Mouse (Mus musculus): ENCODE measurements at regions not wholly inside any gene's neighbourhood (a gene's known extent, or its start where the extent isn't known, plus 50 kb on each side); places are given as distances from the start of the nearest gene placed in this dataset.
A peak's percentile ranks its signal among the peaks of the same experiment; 100 is the strongest.
"Not testable (repeated sequence)": the region's sequence is repeated elsewhere in the genome, so short reads cannot be mapped to it uniquely, and the experiment has no call there.

- Histone ChIP-seq H3K36me3 (no peaks in the 10 kb centered on the region), H3K27me3 (no peaks in the 10 kb centered on the region), H3K9me3 (no peaks in the 10 kb centered on the region), H3K4me2 (replicated peaks) (no peak overlapping the region), H3K4me1 (peaks cover 13% of the 10 kb centered on the region; the same call in 1 of the 2 replicates), H3K27ac (no peak overlapping the region), H3K9ac (no peak overlapping the region), H3K4me3 (no peak overlapping the region)
- ATAC-seq (ENCODE audit: insufficient number of reproducible peaks, insufficient read depth, low FRiP score, low TSS enrichment) = no peak
- WGBS = 71% methylated on average over 5 of the region's 5 CpGs
Measured at GRCm38 (mm10) chr3:65608385-65608784, 57.6 kb upstream of the Lekr1 start.

GRCm38 (mm10) chr3:65611712-65612111 lies 54.3 kb upstream of the Lekr1 start:
- ATAC-seq (ENCODE audit: insufficient number of reproducible peaks, insufficient read depth, low FRiP score, low TSS enrichment) = no peak
- WGBS = 67% methylated on average over 3 of the region's 3 CpGs
- H3K9me3 ChIP-seq = no peaks in the 10 kb centered on the region
- no peak overlapping the region for H3K9ac ChIP-seq
- H3K4me3 ChIP-seq = no peak overlapping the region
- H3K27me3 ChIP-seq = no peaks in the 10 kb centered on the region
- H3K27ac ChIP-seq = no peak overlapping the region
- H3K4me2 ChIP-seq (replicated peaks) = no peak overlapping the region
- peaks cover 13% of the 10 kb centered on the region; the same call in 1 of the 2 replicates for H3K4me1 ChIP-seq
- H3K36me3 ChIP-seq = no peaks in the 10 kb centered on the region

DNA sequence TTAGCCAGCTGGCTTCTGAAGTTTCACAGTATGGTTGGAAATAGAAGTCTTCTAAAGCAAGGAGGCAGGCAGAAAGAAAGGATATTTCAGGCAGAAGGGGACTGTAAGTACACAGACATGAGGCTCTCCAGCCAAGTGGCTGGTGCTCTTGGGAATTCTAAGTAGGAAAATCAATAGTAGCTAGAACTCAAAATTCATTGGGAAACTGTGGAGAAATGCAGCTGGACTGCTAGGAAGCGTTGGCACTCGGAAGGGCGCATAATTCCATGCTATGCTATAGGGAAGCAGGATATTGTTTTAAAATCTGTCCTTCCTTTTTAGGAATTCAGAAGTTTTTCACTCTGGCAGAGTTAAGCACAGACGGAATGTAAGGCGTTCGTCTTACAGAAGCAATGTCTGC lies 53.6 kb upstream of the Lekr1 start:
- H3K9ac ChIP-seq = no peak overlapping the region
- H3K4me1 ChIP-seq = peaks cover 13% of the 10 kb centered on the region; the same call in 1 of the 2 replicates
- no peak for ATAC-seq (ENCODE audit: insufficient number of reproducible peaks, insufficient read depth, low FRiP score, low TSS enrichment)
- H3K4me2 ChIP-seq (replicated peaks) = no peak overlapping the region
- H3K27ac ChIP-seq = peak overlapping the region; percentile 36; the same call in 1 of the 2 replicates
- whole genome bisulfite sequencing = 48% methylated on average over 6 of the region's 6 CpGs
- H3K27me3 ChIP-seq = no peaks in the 10 kb centered on the region
- H3K9me3 ChIP-seq = no peaks in the 10 kb centered on the region
- no peak overlapping the region for H3K4me3 ChIP-seq
- H3K36me3 ChIP-seq = no peaks in the 10 kb centered on the region

DNA sequence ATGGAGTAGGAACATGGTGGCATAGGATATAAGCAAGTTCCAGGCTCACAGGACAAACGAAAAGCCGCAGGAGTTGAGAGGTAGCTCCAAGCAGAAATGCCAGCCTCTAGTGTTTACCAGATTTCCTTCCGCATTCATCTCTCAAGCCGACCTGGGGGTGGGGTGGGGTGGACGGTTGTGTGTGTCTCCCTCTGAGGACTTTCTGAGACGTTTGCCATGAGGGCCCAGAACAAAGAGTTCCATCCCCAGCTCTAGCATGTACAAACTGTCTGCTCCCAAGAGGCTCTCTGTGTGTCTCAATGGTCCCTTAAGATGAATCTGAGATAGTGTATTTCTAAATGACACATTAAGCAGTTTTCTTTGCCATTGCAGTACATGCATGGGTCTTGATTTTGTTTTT lies 53.1 kb upstream of the Lekr1 start:
- H3K27ac ChIP-seq = no peak overlapping the region
- no peaks in the 10 kb centered on the region for H3K36me3 ChIP-seq
- ATAC-seq (ENCODE audit: insufficient number of reproducible peaks, insufficient read depth, low FRiP score, low TSS enrichment) = no peak
- H3K4me3 ChIP-seq = no peak overlapping the region
- no peak overlapping the region for H3K4me2 ChIP-seq (replicated peaks)
- H3K9me3 ChIP-seq = no peaks in the 10 kb centered on the region
- 56% methylated on average over 6 of the region's 6 CpGs for WGBS
- H3K4me1 ChIP-seq = peaks cover 13% of the 10 kb centered on the region; the same call in 1 of the 2 replicates
- H3K9ac ChIP-seq = no peak overlapping the region
- no peaks in the 10 kb centered on the region for H3K27me3 ChIP-seq

- H3K4me1 ChIP-seq; H3K27me3 ChIP-seq; H3K4me3 ChIP-seq; H3K27ac ChIP-seq; ATAC-seq (ENCODE audit: insufficient number of reproducible peaks, insufficient read depth, low FRiP score, low TSS enrichment); H3K9ac ChIP-seq; H3K9me3 ChIP-seq; H3K4me2 ChIP-seq (replicated peaks); H3K36me3 ChIP-seq: not testable (repeated sequence)
- 86% methylated on average over 8 of the region's 8 CpGs for WGBS
Measured at GRCm38 (mm10) chr3:65614901-65615300, 51.1 kb upstream of the Lekr1 start.
